Mouse (Mus musculus) heart, embryonic 13.5 days (tissue): ENCODE results near the gene Nfat5. TPM values are rescaled to one million over a fixed set of nuclear protein-coding genes. Genes with fewer than 3 reads are reported as not detected.

Experiments used
- ATAC-seq: fragments of 200-750 bp; cut with Nextera tagmentation; 2 replicates; pipeline ENCODE4 v1.8.0; 2017; ENCODE audit warnings: moderate TSS enrichment; ENCODE audit not compliant: insufficient number of reproducible peaks, low FRiP score, low TSS enrichment; ENCODE audit errors: extremely low read depth
- H3K27ac ChIP-seq: fragments of 300-500 bp; sonication (generic); replicated peaks from 2 replicates; pipeline ENCODE4 v1.5.1; 2015; ENCODE audit warnings: moderate library complexity, mild to moderate bottlenecking, inconsistent platforms
- H3K27me3 ChIP-seq: fragments of 300-500 bp; sonication (generic); replicated peaks from 2 replicates; pipeline ENCODE4 v1.6.1; 2015; ENCODE audit warnings: mild to moderate bottlenecking, inconsistent platforms
- H3K36me3 ChIP-seq: fragments of 300-500 bp; sonication (generic); 2 replicates; pipeline ENCODE4 v1.6.1; 2015; ENCODE audit warnings: mild to moderate bottlenecking, inconsistent platforms
- H3K4me1 ChIP-seq: fragments of 300-500 bp; sonication (generic); 2 replicates; pipeline ENCODE4 v1.6.1; 2015; ENCODE audit warnings: inconsistent platforms
- H3K4me2 ChIP-seq: fragments of 300-500 bp; sonication (generic); 2 replicates; pipeline ENCODE4 v1.6.1; 2015; ENCODE audit warnings: inconsistent platforms, mild to moderate bottlenecking, moderate library complexity
- H3K4me3 ChIP-seq: fragments of 300-500 bp; sonication (generic); 2 replicates; pipeline ENCODE4 v1.5.1; 2015; ENCODE audit warnings: moderate library complexity, mild to moderate bottlenecking, inconsistent platforms
- H3K9ac ChIP-seq: fragments of 300-500 bp; sonication (generic); 2 replicates; pipeline ENCODE4 v1.6.1; 2015; ENCODE audit warnings: inconsistent platforms, mild to moderate bottlenecking, moderate library complexity
- H3K9me3 ChIP-seq: fragments of 300-500 bp; sonication (generic); 2 replicates; pipeline ENCODE4 v1.6.1; 2016; ENCODE audit warnings: inconsistent platforms
- WGBS: fragments of 180-500 bp; shearing (Covaris S2); methylation state at CpG from one replicate; pipeline ENCODE4 v1.1.7; 2015; ENCODE audit warnings: mixed read lengths; 5-methylcytosine and 5-hydroxymethylcytosine counted together
- polyA plus RNA-seq: library from polyadenylated mRNA; unstranded; fragments of >200 nt; fragmentation: Nextera tagmentation; extraction: Ambion mirVana; gene quantifications from 2 replicates; pipeline ENCODE4 v1.2.1, GENCODE M21; 2015

Nfat5 gene
- polyA plus RNA-seq, 1 experiment from 2014 or later = 10.0 TPM

DNA sequence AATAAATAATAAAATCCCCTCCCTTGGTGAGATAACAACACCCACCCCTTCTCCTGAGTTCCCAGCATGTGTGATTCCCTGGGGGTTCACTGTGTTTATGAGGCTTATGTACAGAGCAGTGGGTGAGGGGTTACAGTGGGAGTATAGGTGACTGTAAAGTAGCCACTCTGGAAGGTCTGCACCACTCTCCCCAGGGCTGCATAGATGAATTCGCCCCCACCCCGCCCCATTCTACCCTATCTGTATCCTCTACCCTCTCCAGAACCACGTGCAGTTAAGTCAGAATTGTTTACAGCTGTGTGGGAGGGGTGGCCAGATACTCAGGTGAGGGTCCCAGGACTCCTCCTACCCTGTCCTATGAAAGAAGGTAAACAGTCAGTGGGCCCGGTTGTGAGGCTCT is 89.6 kb downstream of the Nfat5 start:
- Histone ChIP-seq H3K36me3 (peaks cover 34% of the 10 kb centered on the region), H3K27me3 (no peaks in the 10 kb centered on the region), H3K4me3 (no peak overlapping the region), H3K9ac (no peak overlapping the region), H3K27ac (no peak overlapping the region), H3K4me1 (peaks cover 32% of the 10 kb centered on the region), H3K9me3 (no peaks in the 10 kb centered on the region), H3K4me2 (no peak overlapping the region)
- WGBS = 62% methylated on average over 4 of the region's 4 CpGs
- no peak for ATAC-seq

DNA sequence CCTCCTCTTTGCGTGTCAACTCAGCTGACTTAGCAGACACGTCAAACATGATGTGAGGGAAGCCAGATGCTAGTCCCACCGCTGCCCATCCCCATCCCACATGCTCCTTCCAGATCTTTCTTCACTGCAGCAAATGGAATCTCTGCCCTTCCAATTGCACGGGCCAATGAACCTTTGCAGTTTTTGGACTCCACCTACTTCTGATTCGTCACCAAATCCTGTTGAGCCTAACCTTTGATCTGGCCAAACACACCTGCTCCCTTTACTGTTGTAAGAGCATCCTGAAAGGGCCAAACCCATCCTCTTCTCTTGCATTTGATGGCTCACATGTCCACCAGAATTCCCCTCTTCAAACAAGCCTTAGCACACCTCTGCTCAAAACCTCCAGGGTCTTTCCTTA is 91.4 kb downstream of the Nfat5 start:
- no peak overlapping the region for H3K27ac ChIP-seq
- H3K9me3 ChIP-seq = no peaks in the 10 kb centered on the region
- no peaks in the 10 kb centered on the region for H3K27me3 ChIP-seq
- H3K4me2 ChIP-seq = no peak overlapping the region
- H3K36me3 ChIP-seq = peaks cover 17% of the 10 kb centered on the region
- ATAC-seq = no peak
- H3K4me1 ChIP-seq = peaks cover 37% of the 10 kb centered on the region
- no peak overlapping the region for H3K4me3 ChIP-seq
- H3K9ac ChIP-seq = no peak overlapping the region
- 44% methylated on average over 5 of the region's 5 CpGs for WGBS

DNA sequence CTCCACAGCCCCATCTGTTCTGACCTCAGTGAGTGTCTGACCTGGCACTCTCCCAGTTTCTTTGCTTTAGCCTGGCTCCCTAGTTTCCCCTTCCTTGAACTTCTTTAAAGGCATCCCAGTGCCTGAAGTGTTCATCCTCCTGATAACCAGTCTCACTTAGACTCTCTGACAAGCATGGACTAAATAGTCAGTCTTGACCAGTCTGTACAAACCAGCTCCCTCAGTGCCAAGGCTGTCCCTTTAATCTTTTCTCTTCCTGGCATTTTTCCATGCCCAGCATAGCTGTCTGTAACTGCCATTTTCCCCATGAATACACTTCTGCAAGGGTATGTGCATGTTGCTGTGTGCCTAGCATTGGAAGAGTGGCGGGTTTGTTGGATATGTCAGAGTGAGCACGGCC is 91.8 kb downstream of the Nfat5 start:
- no peaks in the 10 kb centered on the region for H3K27me3 ChIP-seq
- peaks cover 41% of the 10 kb centered on the region for H3K4me1 ChIP-seq
- WGBS = 73% methylated on average over 2 of the region's 2 CpGs
- H3K9me3 ChIP-seq = no peaks in the 10 kb centered on the region
- ATAC-seq = no peak
- no peak overlapping the region for H3K4me3 ChIP-seq
- no peak overlapping the region for H3K4me2 ChIP-seq
- no peak overlapping the region for H3K27ac ChIP-seq
- peaks cover 13% of the 10 kb centered on the region for H3K36me3 ChIP-seq
- no peak overlapping the region for H3K9ac ChIP-seq

DNA sequence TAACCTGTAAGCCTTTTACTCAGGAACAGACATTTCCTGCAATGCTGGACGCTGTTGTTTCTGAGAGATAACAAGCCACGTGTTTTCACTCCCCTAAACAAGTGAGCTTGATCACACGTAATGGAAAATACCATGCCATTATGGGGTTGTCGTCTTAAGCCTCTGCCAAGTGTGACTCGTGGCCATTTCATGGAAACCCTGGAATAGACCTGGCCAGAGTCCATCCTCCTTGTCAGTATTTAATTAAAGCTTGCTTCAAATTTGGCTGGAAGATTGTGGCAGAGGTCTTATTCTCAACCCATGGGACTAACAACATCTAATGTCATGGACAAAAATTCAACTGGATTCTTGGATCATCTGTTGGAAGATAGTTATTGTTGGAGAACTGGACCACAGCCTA is 92.9 kb downstream of the Nfat5 start:
- H3K36me3 ChIP-seq = peaks cover 2% of the 10 kb centered on the region; the same call in 1 of the 2 replicates
- no peak overlapping the region for H3K4me3 ChIP-seq
- H3K4me1 ChIP-seq = peaks cover 42% of the 10 kb centered on the region
- 16% methylated on average over 5 of the region's 5 CpGs for WGBS
- H3K9me3 ChIP-seq = no peaks in the 10 kb centered on the region
- no peaks in the 10 kb centered on the region for H3K27me3 ChIP-seq
- H3K27ac ChIP-seq = peak overlapping the region; percentile 33
- H3K9ac ChIP-seq = no peak overlapping the region
- ATAC-seq = no peak
- H3K4me2 ChIP-seq = peak overlapping the region; percentile 18; the same call in 1 of the 2 replicates

DNA sequence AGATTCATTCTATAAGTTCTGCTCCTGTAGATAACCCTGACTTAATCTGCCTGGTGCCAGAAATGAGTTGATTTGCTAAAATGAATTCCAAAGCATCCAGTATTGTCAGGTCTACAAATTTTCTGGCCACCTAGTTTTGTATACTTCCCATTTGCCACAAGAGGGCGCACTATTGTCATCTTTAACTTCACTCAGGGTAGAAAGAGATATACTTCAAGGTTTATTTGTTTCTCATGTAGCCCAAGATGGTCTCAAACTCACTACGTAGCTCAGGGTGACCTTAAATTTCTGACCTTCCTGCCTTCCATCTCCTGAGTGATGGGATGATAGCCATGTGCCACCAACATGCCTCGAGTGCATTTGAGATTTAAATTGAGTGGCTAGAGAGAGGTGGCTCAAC is 93.4 kb downstream of the Nfat5 start:
- Histone ChIP-seq H3K36me3 (no peaks in the 10 kb centered on the region), H3K27me3 (no peaks in the 10 kb centered on the region), H3K9me3 (no peaks in the 10 kb centered on the region), H3K27ac (peak overlapping the region; percentile 33; the same call in 1 of the 2 replicates), H3K4me1 (peaks cover 42% of the 10 kb centered on the region), H3K4me3 (no peak overlapping the region), H3K9ac (no peak overlapping the region), H3K4me2 (no peak overlapping the region)
- ATAC-seq = no peak
- 33% methylated on average over 3 of the region's 3 CpGs for WGBS

DNA sequence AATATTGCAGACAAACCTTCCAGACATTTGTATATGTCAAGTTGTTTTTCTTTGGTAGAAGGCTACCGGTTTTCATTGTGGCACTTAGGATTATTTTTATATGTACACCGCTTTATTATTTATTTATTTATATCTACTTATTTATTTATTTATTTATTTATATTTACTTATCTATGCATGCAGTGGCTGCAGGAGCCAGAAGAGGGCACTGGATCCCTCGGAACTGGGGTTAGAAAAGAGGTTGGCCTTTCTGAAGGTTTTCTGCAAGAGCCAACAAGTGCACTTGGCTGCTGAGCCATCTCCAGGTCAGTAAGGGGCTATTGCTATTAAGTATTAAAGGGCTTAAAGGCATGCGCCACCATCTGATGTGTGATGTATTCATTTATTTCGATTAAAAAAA is 94.6 kb downstream of the Nfat5 start:
- 68% methylated on average over 5 of the region's 5 CpGs for WGBS

DNA sequence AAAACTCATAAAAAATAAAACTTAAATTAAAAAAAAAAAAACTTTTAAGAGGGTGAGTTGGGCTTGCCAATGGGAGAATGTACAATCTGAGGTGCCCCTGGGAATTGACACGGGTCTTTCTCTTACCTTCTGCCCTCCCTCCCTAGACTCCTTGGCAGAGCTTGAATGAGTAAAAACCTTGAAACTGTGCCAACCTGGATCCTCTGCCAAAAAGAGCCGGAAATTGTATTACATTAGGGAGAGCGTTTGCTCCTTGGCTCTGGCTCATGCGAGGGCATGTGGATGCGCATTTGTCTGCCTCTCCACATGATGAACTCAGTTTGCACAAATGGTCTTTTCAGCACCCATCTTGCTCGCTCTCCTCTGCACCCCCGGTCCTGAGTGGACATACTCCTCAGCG is 96.3 kb downstream of the Nfat5 start:
- 59% methylated on average over 8 of the region's 8 CpGs for WGBS
- Histone ChIP-seq H3K9ac (no peak overlapping the region), H3K4me2 (no peak overlapping the region), H3K9me3 (no peaks in the 10 kb centered on the region), H3K27me3 (no peaks in the 10 kb centered on the region), H3K36me3 (no peaks in the 10 kb centered on the region), H3K4me3 (no peak overlapping the region), H3K4me1 (peaks cover 33% of the 10 kb centered on the region), H3K27ac (no peak overlapping the region)
- no peak for ATAC-seq

More for the DNA sequence above, 94.6 kb downstream of the Nfat5 start:
- Histone ChIP-seq H3K4me1 (peaks cover 42% of the 10 kb centered on the region), H3K27ac (no peak overlapping the region), H3K9ac (no peak overlapping the region), H3K36me3 (no peaks in the 10 kb centered on the region), H3K4me3 (no peak overlapping the region), H3K9me3 (no peaks in the 10 kb centered on the region), H3K27me3 (no peaks in the 10 kb centered on the region), H3K4me2 (no peak overlapping the region)
- no peak for ATAC-seq

DNA sequence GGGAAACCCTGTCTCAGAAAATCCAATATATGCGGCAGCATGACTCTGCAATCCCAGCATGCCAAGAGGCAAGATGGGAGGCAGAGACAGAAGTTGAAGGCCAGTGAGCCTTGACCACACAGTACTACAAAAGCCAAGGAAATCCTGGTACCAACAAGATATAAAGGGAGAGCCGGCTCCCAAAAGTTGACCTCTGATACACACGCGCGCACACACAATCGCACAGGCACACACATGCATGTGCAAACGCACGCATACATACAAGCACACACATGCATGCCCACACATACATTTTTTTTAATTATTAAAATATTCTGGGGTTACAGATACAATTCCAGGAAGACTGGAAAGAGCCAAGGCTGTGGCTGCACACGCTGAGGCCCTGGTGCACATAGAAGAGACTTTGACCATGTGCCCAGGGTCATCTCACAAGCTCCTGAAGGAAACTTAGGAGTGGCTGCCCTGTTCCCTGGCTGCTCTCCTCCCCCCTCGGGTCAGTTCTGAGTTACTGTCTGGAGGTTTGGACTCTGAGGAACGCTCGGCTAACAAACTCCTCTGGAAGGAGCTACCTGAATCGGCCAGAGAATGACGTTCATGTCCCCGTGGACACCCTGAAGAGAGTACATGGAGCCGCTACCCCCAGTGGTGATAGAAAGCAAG is 97.3 kb downstream of the Nfat5 start:
- Histone ChIP-seq H3K4me3 (no peak overlapping the region), H3K9ac (no peak overlapping the region), H3K36me3 (no peaks in the 10 kb centered on the region), H3K27ac (no peak overlapping the region), H3K4me2 (no peak overlapping the region), H3K4me1 (peaks cover 23% of the 10 kb centered on the region), H3K27me3 (no peaks in the 10 kb centered on the region), H3K9me3 (no peaks in the 10 kb centered on the region)
- ATAC-seq = no peak
- 83% methylated on average over 16 of the region's 16 CpGs for WGBS

DNA sequence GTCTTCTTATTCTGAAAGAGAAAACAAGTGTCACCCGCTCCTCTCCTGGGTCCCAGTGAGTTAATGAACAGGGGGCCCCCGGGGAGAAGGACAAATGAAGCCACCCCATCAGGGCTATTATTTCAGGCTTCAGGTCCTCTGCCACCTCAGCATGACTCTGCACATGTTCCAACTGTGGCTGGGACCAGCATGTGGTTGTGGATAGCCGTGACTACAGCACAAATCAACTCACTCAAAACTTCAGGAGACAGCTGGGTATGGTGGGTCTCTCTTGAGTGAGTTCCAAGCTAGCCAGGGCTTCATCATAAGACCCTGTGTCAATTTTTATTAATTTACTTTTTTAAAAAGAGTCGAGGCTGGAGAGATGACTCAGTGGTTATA is 97.9 kb downstream of the Nfat5 start:
- no peak overlapping the region for H3K27ac ChIP-seq
- no peaks in the 10 kb centered on the region for H3K9me3 ChIP-seq
- 59% methylated on average over 4 of the region's 4 CpGs for WGBS
- H3K4me2 ChIP-seq = no peak overlapping the region
- H3K27me3 ChIP-seq = no peaks in the 10 kb centered on the region
- no peak overlapping the region for H3K9ac ChIP-seq
- no peaks in the 10 kb centered on the region for H3K36me3 ChIP-seq
- H3K4me1 ChIP-seq = peaks cover 18% of the 10 kb centered on the region
- no peak for ATAC-seq
- H3K4me3 ChIP-seq = no peak overlapping the region

DNA sequence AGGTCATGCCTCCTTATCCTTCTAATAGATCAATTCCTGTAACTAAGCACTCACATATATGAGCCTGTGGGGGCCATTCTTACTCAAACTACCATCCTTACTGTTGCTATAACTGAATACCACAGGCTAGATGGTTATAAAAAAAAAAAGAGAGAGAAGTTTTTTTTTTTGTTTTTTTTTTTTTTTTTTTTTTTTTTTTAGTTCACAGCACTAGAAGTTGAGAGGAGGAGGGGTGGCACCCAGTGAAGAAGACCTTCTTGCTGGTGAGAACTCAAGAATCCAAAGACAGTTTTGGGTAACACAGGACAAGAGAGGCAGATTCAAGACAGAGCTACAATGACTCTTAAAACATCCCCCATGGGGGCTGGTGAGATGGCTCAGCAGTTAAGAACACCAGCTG is 102.1 kb downstream of the Nfat5 start:
- Histone ChIP-seq H3K4me1 (no peaks in the 10 kb centered on the region), H3K36me3 (no peaks in the 10 kb centered on the region), H3K27ac (no peak overlapping the region), H3K4me2 (no peak overlapping the region), H3K9me3 (no peaks in the 10 kb centered on the region), H3K9ac (no peak overlapping the region), H3K4me3 (no peak overlapping the region), H3K27me3 (no peaks in the 10 kb centered on the region)
- ATAC-seq = no peak

DNA sequence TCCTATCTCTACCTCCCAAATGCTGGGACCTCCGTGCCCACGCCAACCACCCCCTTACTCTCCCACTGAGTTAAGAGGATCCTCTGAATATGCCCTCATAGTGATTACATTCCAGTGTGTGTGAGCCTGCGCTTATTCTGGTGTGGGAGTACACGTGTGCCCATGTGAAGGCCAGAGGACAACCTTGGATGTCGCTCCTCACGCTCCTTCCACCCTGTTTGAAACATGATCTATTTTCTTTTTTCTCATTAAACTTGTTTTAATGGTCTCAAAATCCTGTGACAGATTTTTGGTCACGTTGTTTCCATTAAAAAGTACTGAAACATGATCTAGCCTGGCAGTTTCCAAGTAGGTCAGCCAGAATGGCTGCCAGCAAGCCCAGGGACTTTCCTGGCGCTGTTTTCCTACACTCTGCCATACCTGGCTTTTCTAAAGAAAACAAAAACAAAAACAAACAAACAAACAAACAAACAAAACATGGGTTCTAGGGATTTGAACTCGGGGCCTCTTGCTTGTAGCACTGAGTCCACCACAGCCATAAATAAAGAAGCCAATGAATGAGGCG is 102.9 kb downstream of the Nfat5 start:
- no peaks in the 10 kb centered on the region for H3K9me3 ChIP-seq
- no peak for ATAC-seq
- no peak overlapping the region for H3K4me2 ChIP-seq
- H3K4me3 ChIP-seq = no peak overlapping the region
- H3K9ac ChIP-seq = no peak overlapping the region
- 84% methylated on average over 10 of the region's 10 CpGs for WGBS
- no peaks in the 10 kb centered on the region for H3K4me1 ChIP-seq
- H3K27ac ChIP-seq = no peak overlapping the region
- H3K36me3 ChIP-seq = no peaks in the 10 kb centered on the region
- H3K27me3 ChIP-seq = no peaks in the 10 kb centered on the region

DNA sequence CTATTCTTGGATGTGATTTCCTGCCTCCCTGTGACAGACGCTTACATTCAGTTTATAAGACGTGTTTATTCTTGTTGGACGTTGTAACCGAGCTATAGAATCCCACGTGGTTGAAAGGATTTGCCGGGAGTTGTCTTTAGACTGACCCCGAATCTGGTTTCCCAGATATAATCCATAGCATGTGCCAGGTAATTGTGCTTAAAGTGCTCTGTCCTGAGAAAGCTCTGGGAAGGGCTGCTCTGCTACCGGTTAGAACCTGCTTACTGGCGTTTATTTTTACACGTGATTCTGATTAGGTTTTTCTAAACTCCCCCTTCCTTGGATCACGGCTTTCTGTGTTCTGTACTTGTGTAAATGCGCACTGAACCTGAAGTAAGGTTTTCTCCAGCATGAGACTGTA is 104.4 kb downstream of the Nfat5 start:
- WGBS = 55% methylated on average over 12 of the region's 12 CpGs
- no peak overlapping the region for H3K4me3 ChIP-seq
- ATAC-seq = no peak
- no peak overlapping the region for H3K27ac ChIP-seq
- no peaks in the 10 kb centered on the region for H3K36me3 ChIP-seq
- peaks cover 5% of the 10 kb centered on the region; the same call in 1 of the 2 replicates for H3K4me1 ChIP-seq
- no peak overlapping the region for H3K9ac ChIP-seq
- H3K27me3 ChIP-seq = 0 out of 2 replicates have a peak, but pooled peaks cover 2% of the 10 kb centered on the region
- no peak overlapping the region for H3K4me2 ChIP-seq
- H3K9me3 ChIP-seq = no peaks in the 10 kb centered on the region
